29 mouse cellular contexts compared by ENCODE assay signal in the genomic region with DNA sequence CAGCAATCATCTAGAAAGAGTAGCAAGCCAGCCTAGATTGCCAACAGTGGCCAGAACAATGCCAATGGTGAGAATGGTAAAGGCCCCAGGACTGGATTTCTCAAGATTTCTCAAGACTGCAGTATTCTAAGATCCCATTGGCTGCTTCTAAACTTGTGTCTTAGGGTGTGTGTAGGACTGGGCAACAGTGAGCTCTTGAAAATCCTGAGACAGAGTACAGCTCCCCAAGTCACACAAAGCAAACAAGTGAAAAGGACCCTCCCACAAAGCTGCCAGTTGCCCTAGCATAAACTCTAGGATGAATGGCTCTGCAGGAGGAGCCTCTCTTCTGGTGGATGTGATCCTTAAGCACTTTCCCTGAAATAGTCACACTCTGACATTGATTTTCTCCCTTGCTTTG.
A peak's percentile ranks its signal among the peaks of the same experiment; 100 is the strongest.
DNase-seq lines count a peak whose midpoint lies in the region; ATAC-seq lines count a peak whose summit lies in the region.
"Had no signal": no experiment of that assay in that cellular context is flagged by ENCODE, and none has a peak within 500 bp of the region (broad histone marks: within the 10 kb centered on the region; RNA-seq: fewer than 3 reads in every experiment).

No protein-coding gene starts in this region.

- intact Hi-C loops in gastrocnemius, postnatal 36 days (cut with DNase I) = no loop called here

- ATAC-seq in embryonic facial prominence, embryonic 12.5 days (ENCODE audit: insufficient number of reproducible peaks, insufficient read depth, low FRiP score, low TSS enrichment) = no peak
- peak; percentile 25; the same call in 1 of the 2 replicates for ATAC-seq in midbrain, embryonic 11.5 days (ENCODE audit: low FRiP score)
- no peak for ATAC-seq in hindbrain, embryonic 11.5 days (ENCODE audit: low FRiP score)
- ATAC-seq: forebrain, embryonic 13.5 days; intestine, embryonic 16.5 days; midbrain, embryonic 13.5 days had no signal

- H3K4me2 ChIP-seq in embryonic facial prominence, embryonic 12.5 days (replicated peaks) = no peak overlapping the region
- H3K4me2 ChIP-seq in midbrain, embryonic 11.5 days = no peak overlapping the region
- H3K4me2 ChIP-seq in hindbrain, embryonic 11.5 days (replicated peaks; ENCODE audit: low read depth, low read length) = no peak overlapping the region
- H3K4me2 ChIP-seq: embryonic facial prominence, embryonic 15.5 days; forebrain, embryonic 13.5 days; heart, embryonic 15.5 days; limb, embryonic 12.5 days; liver, embryonic 15.5 days; lung, embryonic 14.5 days; midbrain, embryonic 13.5 days had no signal

- H3K4me1 ChIP-seq in embryonic facial prominence, embryonic 12.5 days = no peaks in the 10 kb centered on the region
- H3K4me1 ChIP-seq in embryonic facial prominence, embryonic 10.5 days = peaks cover 6% of the 10 kb centered on the region; the same call in 1 of the 2 replicates
- H3K4me1 ChIP-seq in midbrain, embryonic 11.5 days (ENCODE audit: control insufficient read depth, insufficient read depth, low read length) = peaks cover 2% of the 10 kb centered on the region; the same call in 1 of the 2 replicates
- peaks cover 25% of the 10 kb centered on the region for H3K4me1 ChIP-seq in midbrain, embryonic 10.5 days
- no peaks in the 10 kb centered on the region; the same call in 1 of the 2 replicates for H3K4me1 ChIP-seq in hindbrain, embryonic 11.5 days (replicated peaks; ENCODE audit: control insufficient read depth, insufficient read depth, low read length)
- H3K4me1 ChIP-seq: embryonic facial prominence, embryonic 15.5 days; heart, embryonic 10.5 days; heart, embryonic 15.5 days; limb, embryonic 12.5 days; liver, embryonic 15.5 days had no signal

- no peak overlapping the region for H3K4me3 ChIP-seq in embryonic facial prominence, embryonic 12.5 days
- H3K4me3 ChIP-seq in embryonic facial prominence, embryonic 10.5 days = no peak overlapping the region
- no peak overlapping the region for H3K4me3 ChIP-seq in midbrain, embryonic 11.5 days (ENCODE audit: low read depth, low read length)
- H3K4me3 ChIP-seq in midbrain, embryonic 10.5 days = no peak overlapping the region
- H3K4me3 ChIP-seq in hindbrain, embryonic 11.5 days (ENCODE audit: low read depth, low read length) = no peak overlapping the region
- H3K4me3 ChIP-seq: embryonic facial prominence, embryonic 15.5 days; forebrain, embryonic 13.5 days; heart, embryonic 10.5 days; heart, embryonic 15.5 days; layer of hippocampus, adult 2 months; left cerebral cortex, adult 2 months; limb, embryonic 12.5 days; liver, embryonic 15.5 days; midbrain, embryonic 13.5 days had no signal

- H3K9me3 ChIP-seq in embryonic facial prominence, embryonic 12.5 days = no peaks in the 10 kb centered on the region
- no peaks in the 10 kb centered on the region for H3K9me3 ChIP-seq in embryonic facial prominence, embryonic 10.5 days
- no peaks in the 10 kb centered on the region for H3K9me3 ChIP-seq in midbrain, embryonic 11.5 days (ENCODE audit: control insufficient read depth, low read length)
- H3K9me3 ChIP-seq in midbrain, embryonic 10.5 days (replicated peaks) = no peaks in the 10 kb centered on the region
- no peaks in the 10 kb centered on the region for H3K9me3 ChIP-seq in hindbrain, embryonic 11.5 days (ENCODE audit: control insufficient read depth, low read length)
- H3K9me3 ChIP-seq: embryonic facial prominence, embryonic 15.5 days; forebrain, embryonic 13.5 days; heart, embryonic 10.5 days; heart, embryonic 15.5 days; limb, embryonic 12.5 days; liver, embryonic 15.5 days; midbrain, embryonic 13.5 days had no signal

- H3K36me3 ChIP-seq in embryonic facial prominence, embryonic 12.5 days = no peaks in the 10 kb centered on the region
- no peaks in the 10 kb centered on the region for H3K36me3 ChIP-seq in embryonic facial prominence, embryonic 10.5 days (replicated peaks)
- H3K36me3 ChIP-seq in midbrain, embryonic 11.5 days (ENCODE audit: control insufficient read depth, insufficient read depth, low read length) = no peaks in the 10 kb centered on the region
- no peaks in the 10 kb centered on the region for H3K36me3 ChIP-seq in midbrain, embryonic 10.5 days
- H3K36me3 ChIP-seq in hindbrain, embryonic 11.5 days (ENCODE audit: control insufficient read depth, insufficient read depth, low read length) = no peaks in the 10 kb centered on the region
- H3K36me3 ChIP-seq: embryonic facial prominence, embryonic 15.5 days; G1E; heart, embryonic 10.5 days; heart, embryonic 15.5 days; limb, embryonic 12.5 days; liver, embryonic 15.5 days had no signal

- peak overlapping the region; percentile 54; the same call in 1 of the 2 replicates for H3K27ac ChIP-seq in embryonic facial prominence, embryonic 12.5 days
- H3K27ac ChIP-seq in embryonic facial prominence, embryonic 10.5 days (replicated peaks) = no peak overlapping the region
- no peak overlapping the region for H3K27ac ChIP-seq in midbrain, embryonic 11.5 days (ENCODE audit: low read depth, low read length)
- no peak overlapping the region for H3K27ac ChIP-seq in midbrain, embryonic 10.5 days (replicated peaks)
- 0 out of 2 replicates have a peak overlapping the region, but pooled peaks have one; percentile 45 for H3K27ac ChIP-seq in hindbrain, embryonic 11.5 days (ENCODE audit: low read depth, low read length)
- H3K27ac ChIP-seq: embryonic facial prominence, embryonic 15.5 days; forebrain, embryonic 13.5 days; heart, embryonic 10.5 days; heart, embryonic 15.5 days; layer of hippocampus, adult 2 months; left cerebral cortex, adult 2 months; limb, embryonic 12.5 days; liver, embryonic 15.5 days; midbrain, embryonic 13.5 days had no signal

- no peak overlapping the region for H3K9ac ChIP-seq in embryonic facial prominence, embryonic 12.5 days
- no peak overlapping the region for H3K9ac ChIP-seq in midbrain, embryonic 11.5 days (ENCODE audit: low read length)
- H3K9ac ChIP-seq in hindbrain, embryonic 11.5 days (ENCODE audit: low read depth, low read length) = no peak overlapping the region
- H3K9ac ChIP-seq: embryonic facial prominence, embryonic 15.5 days; forebrain, embryonic 13.5 days; heart, embryonic 15.5 days; limb, embryonic 12.5 days; liver, embryonic 15.5 days; lung, embryonic 14.5 days; midbrain, embryonic 13.5 days had no signal

- H3K27me3 ChIP-seq in embryonic facial prominence, embryonic 12.5 days = no peaks in the 10 kb centered on the region
- H3K27me3 ChIP-seq in embryonic facial prominence, embryonic 10.5 days (replicated peaks; ENCODE audit: low read depth, poor library complexity, severe bottlenecking) = no peaks in the 10 kb centered on the region
- H3K27me3 ChIP-seq in midbrain, embryonic 11.5 days (ENCODE audit: control insufficient read depth, insufficient read depth, low read length) = no peaks in the 10 kb centered on the region
- H3K27me3 ChIP-seq in midbrain, embryonic 10.5 days (ENCODE audit: low read depth, poor library complexity, severe bottlenecking) = no peaks in the 10 kb centered on the region
- H3K27me3 ChIP-seq in hindbrain, embryonic 11.5 days (ENCODE audit: control insufficient read depth, insufficient read depth, low read length) = no peaks in the 10 kb centered on the region
- H3K27me3 ChIP-seq: embryonic facial prominence, embryonic 15.5 days; forebrain, embryonic 13.5 days; heart, embryonic 15.5 days; limb, embryonic 12.5 days; liver, embryonic 15.5 days; midbrain, embryonic 13.5 days had no signal

- no peak for DNase-seq in embryonic facial prominence, embryonic 10.5 days (ENCODE audit: low spot score)
- DNase-seq in midbrain, embryonic 11.5 days (ENCODE audit: low spot score, missing footprints) = no peak
- no peak for DNase-seq in midbrain, embryonic 10.5 days (ENCODE audit: low spot score)
- DNase-seq in hindbrain, embryonic 11.5 days (ENCODE audit: low spot score) = no peak
- no peak for DNase-seq in thymus, postnatal 14 days
- DNase-seq in gastrocnemius, postnatal 36 days = no peak
- DNase-seq: adrenal gland, adult 8-10 months; cerebellum, adult 9-11 months; gastrocnemius, postnatal 14 days; heart, adult 11 months; kidney, adult 9 months; kidney, postnatal 36 days; lung, embryonic 14.5 days; lung, postnatal 14 days; right cerebral cortex, adult 18-20 months; spleen, adult 18-20 months; thymus, postnatal 25 days had no signal

Comparison
In these comparisons a context has a peak if more than half of its experiments do, and no peak if none do; other contexts are left out.
1. H3K27ac ChIP-seq: peak in embryonic facial prominence, embryonic 12.5 days (single experiment) and hindbrain, embryonic 11.5 days (single experiment); none in embryonic facial prominence, embryonic 10.5 days (single experiment), midbrain, embryonic 11.5 days (single experiment) and midbrain, embryonic 10.5 days (single experiment).